ENCODE assay signal across 28 mouse cellular contexts in the genomic region with DNA sequence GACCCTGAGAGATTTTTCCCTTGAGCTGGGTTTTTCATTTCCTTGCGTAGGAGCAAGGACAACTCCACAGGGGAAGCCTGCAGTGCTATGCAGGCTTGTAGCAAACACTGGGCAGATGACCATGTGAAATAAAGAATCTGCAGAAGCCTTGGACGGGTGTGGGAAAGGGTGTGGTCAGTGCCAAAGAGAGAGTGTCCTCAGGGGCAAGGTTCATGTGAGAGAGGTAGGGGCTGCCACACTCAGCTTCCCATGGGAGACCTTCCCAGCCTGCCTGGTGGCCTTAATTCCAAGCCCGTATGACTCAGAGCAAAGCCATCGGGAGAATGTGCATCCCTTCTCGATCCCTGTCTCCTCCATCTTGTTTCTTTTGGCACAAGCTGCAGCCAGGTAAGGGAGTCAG. TPM values are rescaled to one million over a fixed set of nuclear protein-coding genes. Genes with fewer than 3 reads are reported as not detected.
"Had no signal": no experiment of that assay in that cellular context is flagged by ENCODE, and none has a peak within 500 bp of the region (broad histone marks: within the 10 kb centered on the region; RNA-seq: fewer than 3 reads in every experiment).

No protein-coding gene starts in this region.

- H3K4me3 ChIP-seq: layer of hippocampus, adult 2 months; limb, embryonic 10.5 days; limb, embryonic 13.5 days; liver, embryonic 12.5 days; liver, embryonic 15.5 days; lung, embryonic 15.5 days; megakaryocyte, embryonic 14.5 days; midbrain, embryonic 10.5 days; midbrain, embryonic 15.5 days; myocyte; neural tube, embryonic 13.5 days; stomach, embryonic 15.5 days had no signal

- H3K36me3 ChIP-seq: limb, embryonic 10.5 days; limb, embryonic 13.5 days; liver, embryonic 12.5 days; liver, embryonic 15.5 days; lung, embryonic 15.5 days; midbrain, embryonic 10.5 days; midbrain, embryonic 15.5 days; neural tube, embryonic 13.5 days; stomach, embryonic 15.5 days had no signal

- H3K4me1 ChIP-seq: liver, embryonic 12.5 days; liver, embryonic 15.5 days had no signal

- H3K27me3 ChIP-seq: stomach, embryonic 15.5 days had no signal

- H3K27ac ChIP-seq: kidney, postnatal 0 days; layer of hippocampus, adult 2 months; limb, embryonic 10.5 days; limb, embryonic 13.5 days; liver, embryonic 12.5 days; liver, embryonic 15.5 days; lung, embryonic 15.5 days; midbrain, embryonic 10.5 days; midbrain, embryonic 15.5 days; neural tube, embryonic 13.5 days; stomach, embryonic 15.5 days had no signal

- DNase-seq: kidney, postnatal 25 days; layer of hippocampus, adult 9-11 months; liver; lung, adult 18-20 months; lung, postnatal 10 days; lung, postnatal 36 days; retina, postnatal 1 day; right cerebral cortex, postnatal 25 days; spleen, adult 18-20 months; thymus, postnatal 36 days had no signal

- ATAC-seq: liver, embryonic 12.5 days; midbrain, embryonic 15.5 days had no signal

- H3K9me3 ChIP-seq: limb, embryonic 10.5 days; limb, embryonic 13.5 days; liver, embryonic 12.5 days; liver, embryonic 15.5 days; lung, embryonic 15.5 days; megakaryocyte, embryonic 14.5 days; midbrain, embryonic 10.5 days; midbrain, embryonic 15.5 days; neural tube, embryonic 13.5 days; stomach, embryonic 15.5 days had no signal

RNA-seq across cellular contexts. Expression of a gene that starts 39.1 kb away (rescaled TPM):
- total RNA-seq: layer of hippocampus, adult 2 months; layer of hippocampus, postnatal 25 days; left cerebral cortex, adult 18-20 months; left cerebral cortex, postnatal 25 days; neutrophil, adult 5-6 weeks had no signal
- polyA plus RNA-seq: kidney, embryonic 14.5 days; kidney, postnatal 0 days; limb, embryonic 10.5 days; limb, embryonic 13.5 days; liver, embryonic 12.5 days; liver, embryonic 15.5 days; lung, embryonic 15.5 days; midbrain, embryonic 10.5 days; midbrain, embryonic 15.5 days; myocyte; neural tube, embryonic 13.5 days; stomach, embryonic 15.5 days had no signal
